Mouse (Mus musculus) testis, adult 2 months (tissue): ENCODE measurements around the gene 1700007K13Rik. TPM values are rescaled to one million over a fixed set of nuclear protein-coding genes. Genes with fewer than 3 reads are reported as not detected.
A peak's percentile ranks its signal among the peaks of the same experiment; 100 is the strongest.

Source experiments
- H3K27ac ChIP-seq: fragments of 200-500 bp; 2 replicates; pipeline ENCODE4 v1.5.1; 2012; ENCODE audit warnings: low read depth, low read length; ENCODE audit not compliant: control insufficient read depth, insufficient read depth
- H3K27me3 ChIP-seq: fragments of 200-500 bp; 2 replicates; pipeline ENCODE4 v1.6.1; 2012; ENCODE audit warnings: mild to moderate bottlenecking, low read length, moderate library complexity; ENCODE audit not compliant: control insufficient read depth, insufficient read depth
- H3K36me3 ChIP-seq: fragments of 200-500 bp; 2 replicates; pipeline ENCODE4 v1.6.1; 2012; ENCODE audit warnings: mild to moderate bottlenecking, low read length; ENCODE audit not compliant: control insufficient read depth, insufficient read depth
- H3K4me1 ChIP-seq: fragments of 200-500 bp; 2 replicates; pipeline ENCODE4 v1.6.1; 2012; ENCODE audit warnings: low read length; ENCODE audit not compliant: control insufficient read depth, insufficient read depth
- H3K4me3 ChIP-seq: fragments of 200-500 bp; 2 replicates; pipeline ENCODE4 v1.5.1; 2012; ENCODE audit warnings: low read depth, mild to moderate bottlenecking, low read length, moderate library complexity, mixed read lengths; ENCODE audit not compliant: control insufficient read depth
- CTCF ChIP-seq: fragments of 200-500 bp; IDR thresholded peaks from 2 replicates; pipeline ENCODE4 v1.5.1; 2012; ENCODE audit warnings: low read depth, mild to moderate bottlenecking, inconsistent platforms, low read length, moderate library complexity; ENCODE audit not compliant: control insufficient read depth, insufficient read depth, insufficient replicate concordance
- POLR2A ChIP-seq: fragments of 200-500 bp; IDR thresholded peaks from 2 replicates; pipeline ENCODE4 v1.6.1; 2012; ENCODE audit warnings: low read depth, mild to moderate bottlenecking, inconsistent platforms, low read length, moderate library complexity; ENCODE audit not compliant: control insufficient read depth
- polyA plus RNA-seq: library from polyadenylated mRNA; depleted of rRNA; stranded (reverse); fragments of >200 nt; gene quantifications from 2 replicates; pipeline ENCODE4 v1.2.3, GENCODE M21; 2012

The 1700007K13Rik gene
- polyA plus RNA-seq, 1 experiment = 49.9 TPM

GRCm38 (mm10) chr2:28447315-28447670 is 18.8 kb downstream of the 1700007K13Rik start:
- no peaks in the 10 kb centered on the region for H3K36me3 ChIP-seq
- H3K27ac ChIP-seq = peak overlapping the region; percentile 39; the same call in 1 of the 2 replicates
- no peak for TF ChIP-seq POLR2A
- no peak for TF ChIP-seq CTCF
- H3K4me3 ChIP-seq = peak overlapping the region; percentile 88
- H3K27me3 ChIP-seq = no peaks in the 10 kb centered on the region
- peaks cover 14% of the 10 kb centered on the region for H3K4me1 ChIP-seq

GRCm38 (mm10) chr2:28446515-28447314 is 19.4 kb downstream of the 1700007K13Rik start, which contains the start of gene Ppp1r26:
Ppp1r26 (plus strand) TSS chr2:28446800.
- Histone ChIP-seq H3K4me3 (peak within 1 kb of the TSS; percentile 88), H3K4me1 (peaks cover 14% of the 10 kb centered on the region), H3K36me3 (no peaks in the 10 kb centered on the region)

GRCm38 (mm10) chr2:28446181-28446514 is 20.0 kb downstream of the 1700007K13Rik start:
- Histone ChIP-seq H3K36me3 (no peaks in the 10 kb centered on the region), H3K27ac (peak overlapping the region; percentile 5; the same call in 1 of the 2 replicates), H3K4me1 (peaks cover 14% of the 10 kb centered on the region), H3K4me3 (peak overlapping the region; percentile 88), H3K27me3 (no peaks in the 10 kb centered on the region)
- TF ChIP-seq CTCF (no peak), POLR2A (no peak)

More at GRCm38 (mm10) chr2:28446515-28447314, 19.4 kb downstream of the 1700007K13Rik start, which contains the start of gene Ppp1r26:
- no peaks in the 10 kb centered on the region for H3K27me3 ChIP-seq
- peak within 1 kb of the TSS; percentile 39; the same call in 1 of the 2 replicates for H3K27ac ChIP-seq
- TF ChIP-seq CTCF = no peak
- no peak for TF ChIP-seq POLR2A

- Histone ChIP-seq H3K4me3 (no peak overlapping the region), H3K27me3 (no peaks in the 10 kb centered on the region)
- TF ChIP-seq POLR2A (no peak), CTCF (no peak)
These were observed 21.1 kb downstream of the 1700007K13Rik start for GRCm38 (mm10) chr2:28445082-28445481.

GRCm38 (mm10) chr2:28440842-28441241 is 25.3 kb downstream of the 1700007K13Rik start:
- H3K4me3 ChIP-seq = no peak overlapping the region
- TF ChIP-seq POLR2A = no peak
- TF ChIP-seq CTCF = no peak
- H3K36me3 ChIP-seq = no peaks in the 10 kb centered on the region
- peaks cover 2% of the 10 kb centered on the region; the same call in 1 of the 2 replicates for H3K4me1 ChIP-seq
- no peaks in the 10 kb centered on the region for H3K27me3 ChIP-seq
- no peak overlapping the region for H3K27ac ChIP-seq

More at GRCm38 (mm10) chr2:28445082-28445481, 21.1 kb downstream of the 1700007K13Rik start:
- Histone ChIP-seq H3K27ac (no peak overlapping the region), H3K36me3 (no peaks in the 10 kb centered on the region), H3K4me1 (peaks cover 14% of the 10 kb centered on the region)

GRCm38 (mm10) chr2:28435401-28435800 is 30.7 kb downstream of the 1700007K13Rik start:
- Histone ChIP-seq H3K36me3 (no peaks in the 10 kb centered on the region), H3K4me1 (no peaks in the 10 kb centered on the region; the same call in 1 of the 2 replicates), H3K27ac (no peak overlapping the region), H3K27me3 (no peaks in the 10 kb centered on the region), H3K4me3 (no peak overlapping the region)
- TF ChIP-seq CTCF (no peak), POLR2A (no peak)

GRCm38 (mm10) chr2:28433512-28433911 is 32.6 kb downstream of the 1700007K13Rik start:
- TF ChIP-seq POLR2A = no peak
- no peak for TF ChIP-seq CTCF
- Histone ChIP-seq H3K4me1 (no peaks in the 10 kb centered on the region; the same call in 1 of the 2 replicates), H3K27me3 (no peaks in the 10 kb centered on the region), H3K27ac (peak overlapping the region; percentile 71), H3K36me3 (no peaks in the 10 kb centered on the region), H3K4me3 (no peak overlapping the region)
